In the genomic region with DNA sequence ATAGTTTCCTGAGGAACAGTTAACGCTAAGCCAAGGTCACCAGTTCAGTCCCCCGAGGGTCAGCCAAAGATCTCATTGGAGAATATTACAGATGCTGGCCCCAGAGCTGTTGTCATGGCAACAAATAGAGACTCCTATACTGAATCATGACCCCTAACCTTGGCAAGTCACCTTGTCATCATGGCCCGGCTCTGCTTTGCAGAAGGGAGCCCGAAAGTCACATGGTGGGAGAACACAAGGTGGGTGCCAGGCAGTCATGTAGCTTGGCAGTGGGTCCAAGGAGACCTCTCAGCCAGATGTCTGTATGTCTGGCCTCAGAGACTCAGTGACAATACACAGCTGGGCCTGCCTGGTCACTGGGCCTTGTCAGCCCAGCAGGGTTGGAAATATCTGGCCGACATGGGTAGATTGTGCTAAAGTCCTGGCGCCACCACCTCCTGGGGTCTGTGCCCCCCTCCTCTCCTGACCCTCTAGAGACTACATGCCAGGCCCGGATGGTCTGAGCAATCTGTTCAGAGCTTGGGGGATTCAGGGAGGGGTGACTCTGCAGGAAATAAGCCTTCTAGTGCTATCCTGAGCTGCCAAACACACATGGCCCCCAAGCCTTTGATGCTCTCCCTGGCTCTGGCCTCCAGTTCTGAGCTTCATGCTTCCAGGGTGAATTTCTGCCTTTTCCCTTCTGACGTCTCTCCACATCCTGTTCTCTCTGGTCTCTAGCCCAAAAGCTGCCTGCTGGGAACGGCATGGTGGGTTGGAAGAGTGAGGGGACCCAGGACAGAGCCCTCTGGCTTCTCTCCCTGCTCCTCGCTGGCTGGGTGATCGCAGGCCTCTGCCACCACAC, we compare ENCODE assay signal across 7 mouse cellular contexts. TPM values are rescaled to one million over a fixed set of nuclear protein-coding genes. Genes with fewer than 3 reads are reported as not detected.
DNase-seq lines count a peak whose midpoint lies in the region; ATAC-seq and TF ChIP-seq lines count a peak whose summit lies in the region.

No protein-coding gene starts in this region.

- H3K9me3 ChIP-seq in midbrain, embryonic 10.5 days (replicated peaks): no peaks in the 10 kb centered on the region
- no peaks in the 10 kb centered on the region for H3K9me3 ChIP-seq in midbrain, embryonic 15.5 days
- no peaks in the 10 kb centered on the region for H3K9me3 ChIP-seq in heart, embryonic 10.5 days
- no peaks in the 10 kb centered on the region for H3K9me3 ChIP-seq in kidney, embryonic 16.5 days (ENCODE audit: low read length)
- H3K9me3 ChIP-seq in stomach, postnatal 0 days (ENCODE audit: control insufficient read depth, low read length): no peaks in the 10 kb centered on the region

- H3K36me3 ChIP-seq in midbrain, embryonic 10.5 days: no peaks in the 10 kb centered on the region
- H3K36me3 ChIP-seq in midbrain, embryonic 15.5 days (replicated peaks): no peaks in the 10 kb centered on the region
- H3K36me3 ChIP-seq in heart, embryonic 10.5 days: no peaks in the 10 kb centered on the region
- no peaks in the 10 kb centered on the region for H3K36me3 ChIP-seq in kidney, embryonic 16.5 days (ENCODE audit: insufficient read depth, low read length)
- H3K36me3 ChIP-seq in stomach, postnatal 0 days (ENCODE audit: control insufficient read depth, insufficient read depth, low read length): no peaks in the 10 kb centered on the region

- H3K4me1 ChIP-seq in midbrain, embryonic 10.5 days: peaks cover 31% of the 10 kb centered on the region
- H3K4me1 ChIP-seq in midbrain, embryonic 15.5 days: peaks cover 14% of the 10 kb centered on the region; the same call in 1 of the 2 replicates
- peaks cover 20% of the 10 kb centered on the region for H3K4me1 ChIP-seq in heart, embryonic 10.5 days
- peaks cover 19% of the 10 kb centered on the region for H3K4me1 ChIP-seq in kidney, embryonic 16.5 days (ENCODE audit: insufficient read depth, low read length)
- H3K4me1 ChIP-seq in stomach, postnatal 0 days (replicated peaks; ENCODE audit: control insufficient read depth, insufficient read depth): 0 out of 2 replicates have a peak, but pooled peaks cover 4% of the 10 kb centered on the region

- peaks cover 32% of the 10 kb centered on the region for H3K27me3 ChIP-seq in midbrain, embryonic 10.5 days (ENCODE audit: low read depth, poor library complexity, severe bottlenecking)
- H3K27me3 ChIP-seq in midbrain, embryonic 15.5 days (replicated peaks): no peaks in the 10 kb centered on the region
- peaks cover 47% of the 10 kb centered on the region for H3K27me3 ChIP-seq in heart, embryonic 10.5 days (ENCODE audit: insufficient read depth, poor library complexity, severe bottlenecking)
- peaks cover 2% of the 10 kb centered on the region; the same call in 1 of the 2 replicates for H3K27me3 ChIP-seq in kidney, embryonic 16.5 days (ENCODE audit: insufficient read depth, low read length)
- H3K27me3 ChIP-seq in stomach, postnatal 0 days (ENCODE audit: control insufficient read depth, insufficient read depth, low read length): no peaks in the 10 kb centered on the region

- H3K9ac ChIP-seq in midbrain, embryonic 15.5 days: no peak overlapping the region
- no peak overlapping the region for H3K9ac ChIP-seq in kidney, embryonic 16.5 days (replicated peaks; ENCODE audit: low read length)
- H3K9ac ChIP-seq in stomach, postnatal 0 days (ENCODE audit: low read length): no peak overlapping the region

- TF ChIP-seq CTCF in stomach, postnatal 0 days (IDR thresholded peaks at IDR 0.05; ENCODE audit: low read depth): no peak

- TF ChIP-seq EP300 in stomach, postnatal 0 days (optimal IDR thresholded peaks at IDR 0.05): no peak

- peak; percentile 19 for DNase-seq in midbrain, embryonic 10.5 days (ENCODE audit: low spot score)
- DNase-seq in heart, embryonic 10.5 days (ENCODE audit: low spot score): no peak
- no peak for DNase-seq in stomach, postnatal 0 days (ENCODE audit: low spot score)
- no peak for DNase-seq in thymus, postnatal 25 days
- no peak for DNase-seq in adrenal gland, adult 18-20 months (ENCODE audit: low spot score in 2 of 2)

- no peak for ATAC-seq in midbrain, embryonic 15.5 days (replicated peaks)
- ATAC-seq in kidney, embryonic 16.5 days (ENCODE audit: low FRiP score, low TSS enrichment): peak; percentile 40; the same call in 1 of the 2 replicates
- peak; percentile 58; the same call in 1 of the 2 replicates for ATAC-seq in stomach, postnatal 0 days (ENCODE audit: low FRiP score, low TSS enrichment)

- WGBS in midbrain, embryonic 10.5 days: 64% methylated on average over 11 of the region's 11 CpGs
- WGBS in midbrain, embryonic 15.5 days: 48% methylated on average over 11 of the region's 11 CpGs
- WGBS in heart, embryonic 10.5 days: 61% methylated on average over 11 of the region's 11 CpGs
- 52% methylated on average over 11 of the region's 11 CpGs for WGBS in kidney, embryonic 16.5 days
- 33% methylated on average over 11 of the region's 11 CpGs for WGBS in stomach, postnatal 0 days

- H3K4me2 ChIP-seq in midbrain, embryonic 15.5 days: no peak overlapping the region
- H3K4me2 ChIP-seq in kidney, embryonic 16.5 days (replicated peaks; ENCODE audit: low read depth, low read length): no peak overlapping the region
- no peak overlapping the region for H3K4me2 ChIP-seq in stomach, postnatal 0 days (replicated peaks; ENCODE audit: low read depth)

- peak overlapping the region; percentile 34 for H3K27ac ChIP-seq in midbrain, embryonic 10.5 days (replicated peaks)
- H3K27ac ChIP-seq in midbrain, embryonic 15.5 days: no peak overlapping the region
- 0 out of 2 replicates have a peak overlapping the region, but pooled peaks have one; percentile 0 for H3K27ac ChIP-seq in heart, embryonic 10.5 days
- H3K27ac ChIP-seq in kidney, embryonic 16.5 days (ENCODE audit: low read length): no peak overlapping the region
- H3K27ac ChIP-seq in stomach, postnatal 0 days (replicated peaks): peak overlapping the region; percentile 70

- no peak overlapping the region for H3K4me3 ChIP-seq in midbrain, embryonic 10.5 days
- H3K4me3 ChIP-seq in midbrain, embryonic 15.5 days: no peak overlapping the region
- no peak overlapping the region for H3K4me3 ChIP-seq in heart, embryonic 10.5 days
- no peak overlapping the region for H3K4me3 ChIP-seq in kidney, embryonic 16.5 days (ENCODE audit: low read length)
- no peak overlapping the region for H3K4me3 ChIP-seq in stomach, postnatal 0 days (ENCODE audit: low read depth, low read length)

RNA-seq across cellular contexts. Expression of a gene that starts 6.4 kb away (rescaled TPM):
- polyA plus RNA-seq in midbrain, embryonic 10.5 days (2016; fragmentation: Nextera tagmentation; extraction: Ambion mirVana): 0.88 and 2.0 TPM in 2 replicates
- 8.7 and 9.3 TPM in 2 replicates for polyA plus RNA-seq in midbrain, embryonic 15.5 days (2015; fragmentation: Nextera tagmentation; extraction: Ambion mirVana)
- polyA plus RNA-seq in heart, embryonic 10.5 days (2016; fragmentation: Nextera tagmentation; extraction: Ambion mirVana): 4.8 and 8.0 TPM in 2 replicates
- polyA plus RNA-seq in kidney, embryonic 16.5 days (2015; fragmentation: Nextera tagmentation; extraction: Ambion mirVana): 35.9 and 46.1 TPM in 2 replicates
- 254 and 340 TPM in 2 replicates for polyA plus RNA-seq in stomach, postnatal 0 days (2015; fragmentation: Nextera tagmentation; extraction: Ambion mirVana)
- total RNA-seq in adrenal gland, adult 18-20 months (2021): 10 to 100 TPM in 1 of 2 experiments, 1 to 10 TPM in 1; 9.0 to 18.1 TPM

RNA-seq across cellular contexts. Expression of a gene that starts 52.3 kb away (rescaled TPM):
- polyA plus RNA-seq in midbrain, embryonic 10.5 days (2016; fragmentation: Nextera tagmentation; extraction: Ambion mirVana): 8.0 and 9.8 TPM in 2 replicates
- 21.6 and 25.1 TPM in 2 replicates for polyA plus RNA-seq in midbrain, embryonic 15.5 days (2015; fragmentation: Nextera tagmentation; extraction: Ambion mirVana)
- polyA plus RNA-seq in heart, embryonic 10.5 days (2016; fragmentation: Nextera tagmentation; extraction: Ambion mirVana): 3.7 and 4.7 TPM in 2 replicates
- polyA plus RNA-seq in kidney, embryonic 16.5 days (2015; fragmentation: Nextera tagmentation; extraction: Ambion mirVana): 4.9 and 5.2 TPM in 2 replicates
- polyA plus RNA-seq in stomach, postnatal 0 days (2015; fragmentation: Nextera tagmentation; extraction: Ambion mirVana): 1.9 and 2.2 TPM in 2 replicates
- total RNA-seq in adrenal gland, adult 18-20 months (2021): 10 to 100 TPM; 20.2 to 21.9 TPM

Comparison
In these comparisons a context has a peak if more than half of its experiments do, and no peak if none do; other contexts are left out.
1. H3K27ac ChIP-seq: peak in midbrain, embryonic 10.5 days (single experiment), heart, embryonic 10.5 days (single experiment) and stomach, postnatal 0 days (single experiment); none in midbrain, embryonic 15.5 days (single experiment) and kidney, embryonic 16.5 days (single experiment).